Mouse (Mus musculus): Measurements from ENCODE around the gene Rad23a.
A peak's percentile ranks its signal among the peaks of the same experiment; 100 is the strongest.

DNA sequence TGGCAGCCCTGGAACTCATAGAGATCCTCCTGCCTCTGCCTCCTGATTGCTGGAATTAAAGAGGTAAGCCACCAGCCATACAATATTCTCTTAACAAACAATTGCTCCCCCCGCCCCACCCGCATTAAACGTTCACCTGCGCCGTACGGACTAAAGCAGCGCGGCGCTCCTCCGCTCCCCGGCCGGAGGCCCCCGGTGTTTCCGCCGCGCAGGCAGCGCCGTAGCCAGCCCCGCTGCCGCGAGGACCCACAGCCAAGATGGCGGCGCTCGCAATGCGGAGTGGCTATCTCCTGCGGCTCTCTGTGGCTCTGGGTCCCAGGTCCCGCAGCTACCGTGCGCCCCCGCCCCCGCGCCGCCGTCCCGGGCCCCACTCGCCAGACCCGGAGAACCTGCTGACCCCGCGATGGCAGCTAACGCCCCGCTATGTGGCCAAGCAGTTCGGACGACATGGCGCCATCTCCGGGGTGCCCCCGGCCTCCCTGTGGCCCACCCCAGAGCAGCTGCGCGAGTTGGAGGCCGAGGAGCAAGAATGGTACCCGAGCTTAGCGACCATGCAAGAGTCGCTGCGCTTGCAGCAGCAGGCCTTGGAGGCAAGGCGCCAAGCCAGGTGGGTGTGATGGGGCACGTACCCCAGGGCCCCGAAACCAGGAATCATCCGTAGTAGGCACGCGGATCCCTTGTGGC, 8.3 kb downstream of the Rad23a start:
- TF ChIP-seq POLR2A (IDR thresholded peaks at IDR 0.05; ENCODE audit: insufficient read depth, low read depth, low read length) = peak; percentile 76
- no peak for TF ChIP-seq EP300 (IDR thresholded peaks at IDR 0.05; ENCODE audit: insufficient read depth, low read depth, low read length)

Measured in heart, adult 2 months (tissue).